Mouse (Mus musculus) testis, adult 2 months (tissue): ENCODE results near the gene Tnfsf13.

Experiments used
- CTCF ChIP-seq: fragments of 200-500 bp; IDR thresholded peaks from 2 replicates; pipeline ENCODE4 v1.5.1; 2012; ENCODE audit warnings: low read depth, mild to moderate bottlenecking, inconsistent platforms, low read length, moderate library complexity; ENCODE audit not compliant: control insufficient read depth, insufficient read depth, insufficient replicate concordance
- POLR2A ChIP-seq: fragments of 200-500 bp; IDR thresholded peaks from 2 replicates; pipeline ENCODE4 v1.6.1; 2012; ENCODE audit warnings: low read depth, mild to moderate bottlenecking, inconsistent platforms, low read length, moderate library complexity; ENCODE audit not compliant: control insufficient read depth

DNA sequence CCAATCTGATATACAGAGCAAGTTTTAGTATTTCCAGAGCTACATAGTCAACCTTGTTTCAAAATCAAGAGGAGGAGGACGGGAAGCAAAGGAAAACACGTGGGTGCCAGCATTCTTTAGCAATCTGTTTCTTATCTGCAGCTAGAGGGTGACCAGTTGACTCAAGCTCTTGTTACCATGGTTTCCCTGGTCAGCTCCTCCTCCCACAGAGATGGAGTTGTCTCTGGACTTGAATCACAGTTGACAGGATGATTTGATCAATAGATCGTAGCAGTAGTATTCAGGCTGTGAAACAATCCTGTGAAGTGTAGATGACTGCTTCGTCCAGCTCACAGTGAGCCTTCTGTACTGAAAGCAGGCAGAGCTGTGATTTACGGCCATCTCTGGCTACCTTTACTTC lies 30.3 kb upstream of the Tnfsf13 start:
- TF ChIP-seq CTCF = no peak
- TF ChIP-seq POLR2A = no peak
